Mouse (Mus musculus): Measurements from ENCODE around the gene Arid3b. TPM values are rescaled to one million over a fixed set of nuclear protein-coding genes. Genes with fewer than 3 reads are reported as not detected.
"Not testable (repeated sequence)": the region's sequence is repeated elsewhere in the genome, so short reads cannot be mapped to it uniquely, and the experiment has no call there.

Arid3b gene
- total RNA-seq (2022): 1 to 10 TPM; 3.1 to 6.0 (median 4.4) TPM

DNA sequence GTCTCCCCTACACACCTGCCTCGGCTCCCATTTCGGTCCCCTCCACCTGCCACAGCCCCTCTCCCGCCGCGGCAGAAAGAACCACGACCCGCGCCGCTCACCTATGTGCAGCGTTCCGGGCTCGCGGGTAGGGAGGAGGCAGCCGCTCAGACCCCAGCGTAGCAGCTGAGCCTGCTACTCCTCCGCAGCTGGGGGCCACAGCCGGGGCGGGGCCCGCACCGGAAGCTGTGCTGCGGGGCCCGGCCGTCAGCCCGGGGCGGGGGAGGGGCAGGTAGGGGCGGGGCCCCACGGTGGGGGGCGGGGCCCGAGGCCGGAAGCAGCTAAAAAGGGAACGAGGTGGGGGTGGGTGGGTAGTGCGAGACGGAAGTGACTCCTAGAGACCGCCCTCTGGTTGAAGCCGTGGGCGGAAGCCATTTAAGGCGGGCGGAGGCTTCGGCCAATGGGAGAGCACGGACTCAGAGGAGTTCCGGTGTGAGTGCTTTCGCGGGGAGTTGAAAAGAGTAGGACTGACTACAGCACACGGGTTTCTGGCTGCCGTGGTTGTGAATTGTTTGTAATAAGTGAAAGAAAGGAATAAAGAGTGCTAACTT is at the start of gene Arid3b:
Gene Arid3b (minus strand): TSS at position 213 of the 590 bp plus-strand sequence.
- DNase-seq (ENCODE audit: low spot score in 2 of 2): peak; percentile 84 to 90

DNA sequence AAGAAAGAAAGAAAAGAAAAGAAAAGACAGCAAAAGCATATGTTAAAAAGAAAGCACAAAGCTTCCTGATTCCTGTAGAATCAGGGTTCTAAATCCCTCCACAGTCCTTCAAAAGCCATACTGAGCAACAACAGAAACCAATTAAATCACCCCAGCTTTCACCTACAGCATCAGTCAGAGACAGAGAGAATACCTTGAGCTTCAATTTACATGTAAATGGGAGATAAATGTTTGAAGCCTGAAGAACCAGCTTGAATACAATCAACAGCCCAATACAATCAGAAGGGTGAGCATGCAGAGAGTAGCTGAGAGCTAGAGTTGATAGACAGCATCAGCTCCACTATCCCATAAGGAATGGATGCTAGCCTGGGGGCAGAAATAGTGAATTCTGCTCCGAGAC is 46.8 kb upstream of the Arid3b start:
- DNase-seq (ENCODE audit: low spot score in 2 of 2): no peak

DNA sequence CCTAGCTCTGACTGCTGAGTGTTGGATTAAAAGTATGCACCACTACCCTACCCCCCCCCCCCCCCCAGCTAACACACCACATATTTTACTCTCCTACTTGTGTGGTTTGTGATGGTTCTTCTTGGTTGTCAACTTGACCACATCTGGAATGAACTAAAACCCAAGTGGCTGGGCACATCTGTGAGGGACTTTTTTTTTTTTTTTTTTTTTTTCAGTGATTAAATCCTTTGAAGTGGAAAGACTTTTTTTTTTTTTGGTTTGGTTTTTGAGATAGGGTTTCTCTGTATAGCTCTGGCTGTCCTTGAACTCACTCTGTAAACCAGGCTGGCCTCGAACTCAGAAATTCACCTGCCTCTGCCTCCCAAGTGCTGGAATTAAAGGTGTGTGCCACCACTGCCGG is 45.2 kb upstream of the Arid3b start:
- DNase-seq (ENCODE audit: low spot score in 2 of 2): not testable (repeated sequence)

DNA sequence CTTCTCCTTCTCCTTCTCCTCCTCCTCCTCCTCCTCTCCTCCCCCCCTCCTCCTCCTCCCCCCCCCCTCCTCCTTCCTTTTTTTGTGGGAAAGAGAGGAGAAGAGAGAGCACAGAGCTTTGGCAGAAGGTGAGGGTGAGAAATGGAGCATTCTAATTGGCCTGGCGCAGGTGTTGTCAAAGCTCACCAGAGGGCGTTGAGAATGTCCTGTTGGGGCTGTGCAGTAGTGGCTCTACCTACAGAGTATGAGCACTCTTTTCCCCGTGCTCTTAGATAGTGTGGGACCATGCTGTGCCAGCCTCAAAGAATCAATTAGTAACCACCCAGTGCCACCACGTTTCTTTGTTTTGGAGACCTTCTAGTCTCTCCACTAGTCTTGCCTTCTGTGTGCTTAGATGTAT is 43.7 kb upstream of the Arid3b start:
- DNase-seq (ENCODE audit: low spot score in 2 of 2): no peak

DNA sequence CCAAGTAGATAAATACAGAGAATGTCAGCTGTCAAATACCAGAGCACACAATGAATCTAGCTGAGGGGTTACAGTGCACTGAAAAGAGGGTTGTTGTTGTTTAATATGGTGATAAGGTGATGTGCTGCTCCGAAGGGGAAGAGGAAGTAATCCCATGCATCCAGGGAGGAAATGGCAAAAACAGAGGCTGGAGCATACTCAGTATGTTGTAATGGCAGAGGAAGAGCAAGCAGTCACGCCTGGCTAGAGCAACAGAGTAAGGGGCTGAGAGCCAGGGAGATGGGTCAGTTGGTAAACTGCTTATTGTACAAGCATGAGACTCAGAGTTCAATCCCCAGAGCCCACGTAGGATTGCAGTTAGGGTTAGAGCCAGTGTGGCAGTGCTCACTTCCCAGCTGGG is 42.6 kb upstream of the Arid3b start:
- no peak for DNase-seq (ENCODE audit: low spot score in 2 of 2)

DNA sequence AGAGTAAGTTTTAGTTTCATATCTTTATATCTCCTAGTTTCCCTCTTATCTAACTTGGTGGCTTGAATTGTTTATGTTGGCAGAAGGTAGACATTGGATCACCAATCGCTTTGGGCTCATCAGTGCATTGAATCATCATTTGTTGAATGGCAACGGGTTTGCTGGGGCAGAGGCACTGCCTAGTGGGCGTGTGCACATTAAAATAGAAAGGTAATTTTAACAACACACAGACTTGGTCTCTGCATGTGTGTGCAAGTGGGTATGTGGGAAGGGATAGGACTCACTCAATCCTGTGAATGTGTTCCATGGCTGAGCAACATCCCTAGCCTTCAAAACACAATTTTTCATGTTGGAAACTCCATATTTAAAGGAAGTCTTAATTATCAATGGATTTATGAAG is 38.4 kb upstream of the Arid3b start:
- DNase-seq (ENCODE audit: low spot score in 2 of 2): no peak

DNA sequence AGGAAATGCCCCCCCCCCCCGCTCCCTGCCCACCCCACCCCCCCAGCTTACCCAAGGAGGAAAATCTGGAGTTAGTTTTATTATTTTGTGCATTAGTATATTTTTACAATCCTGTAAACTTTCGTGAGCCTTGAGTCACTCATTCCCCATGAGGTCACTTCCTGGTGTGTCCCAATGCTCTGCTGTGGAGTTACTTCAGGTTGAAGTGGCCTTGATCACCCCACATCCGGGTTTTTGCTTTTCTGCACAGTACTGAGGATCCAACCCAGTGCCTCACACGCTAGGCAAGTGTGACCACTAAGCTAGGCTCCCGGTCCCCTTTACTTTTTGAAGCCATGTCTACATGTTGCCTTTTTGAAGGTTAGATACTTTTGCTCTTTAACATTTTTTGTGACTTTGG is 37.5 kb upstream of the Arid3b start:
- DNase-seq (ENCODE audit: low spot score in 2 of 2): no peak

DNA sequence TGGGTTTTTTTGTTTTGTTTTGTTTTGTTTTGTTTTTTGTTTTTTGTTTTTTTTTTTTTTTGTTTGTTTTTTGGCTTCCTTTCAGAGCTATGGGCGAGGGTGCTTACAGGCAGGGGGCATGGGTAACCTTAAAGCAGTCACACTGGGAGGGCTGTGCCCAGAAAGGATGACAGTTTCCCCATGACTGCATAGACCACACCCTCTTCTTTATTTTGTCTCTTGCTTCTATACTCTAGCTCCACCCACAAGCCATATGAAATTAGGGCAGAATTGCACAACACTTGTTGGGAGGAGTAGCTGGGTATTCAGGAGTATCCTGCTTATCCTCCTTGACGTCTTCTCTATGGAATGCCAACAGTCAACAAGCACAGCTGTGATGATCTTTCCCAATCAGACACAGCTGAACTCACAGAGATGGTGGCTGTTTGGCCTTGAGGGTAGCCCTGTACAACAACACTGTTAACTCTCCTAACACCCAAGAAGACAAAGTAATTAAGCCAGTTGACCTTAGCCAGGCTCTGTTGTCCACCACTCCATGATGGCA is 33.8 kb upstream of the Arid3b start:
- DNase-seq (ENCODE audit: low spot score in 2 of 2): no peak

DNA sequence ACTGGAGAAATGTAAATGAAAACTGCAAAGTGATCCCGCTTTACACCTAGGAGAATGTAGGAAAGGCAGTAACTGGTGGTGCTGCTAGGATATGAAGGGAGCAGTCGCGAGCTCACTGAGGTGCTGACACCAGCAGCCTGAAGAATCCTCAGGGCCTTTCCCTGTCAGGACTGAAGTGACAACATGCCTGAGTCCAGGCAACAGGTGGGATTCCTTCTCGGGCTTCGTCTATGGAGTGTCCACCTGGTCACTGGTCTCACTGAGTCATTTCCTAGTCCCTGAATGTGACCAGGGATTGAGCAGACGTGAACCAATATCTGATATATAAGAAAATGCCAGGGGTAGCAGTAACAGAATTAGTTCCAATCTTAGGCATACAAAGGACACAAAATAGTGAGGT is 32.2 kb upstream of the Arid3b start:
- DNase-seq (ENCODE audit: low spot score in 2 of 2): no peak

DNA sequence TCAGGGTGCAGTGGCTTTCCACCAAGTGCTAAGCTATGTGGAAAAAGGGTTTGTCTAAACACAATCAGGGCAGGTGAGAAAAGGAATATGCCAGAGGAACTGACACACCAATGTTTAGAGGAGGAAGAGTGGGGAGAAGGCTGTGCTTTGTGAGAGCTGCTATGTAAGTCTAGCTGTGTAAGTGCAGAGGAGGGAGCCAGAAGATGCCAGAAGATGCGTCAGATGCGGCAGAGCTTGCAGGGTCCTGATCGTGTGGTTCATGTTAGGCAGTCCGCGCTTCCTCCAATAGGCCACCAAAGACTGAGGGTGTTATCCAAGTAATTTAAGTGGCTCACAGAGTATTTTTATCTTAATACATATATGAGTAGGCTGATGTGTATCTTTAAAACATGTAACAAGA is 31.3 kb upstream of the Arid3b start:
- DNase-seq (ENCODE audit: low spot score in 2 of 2): no peak

DNA sequence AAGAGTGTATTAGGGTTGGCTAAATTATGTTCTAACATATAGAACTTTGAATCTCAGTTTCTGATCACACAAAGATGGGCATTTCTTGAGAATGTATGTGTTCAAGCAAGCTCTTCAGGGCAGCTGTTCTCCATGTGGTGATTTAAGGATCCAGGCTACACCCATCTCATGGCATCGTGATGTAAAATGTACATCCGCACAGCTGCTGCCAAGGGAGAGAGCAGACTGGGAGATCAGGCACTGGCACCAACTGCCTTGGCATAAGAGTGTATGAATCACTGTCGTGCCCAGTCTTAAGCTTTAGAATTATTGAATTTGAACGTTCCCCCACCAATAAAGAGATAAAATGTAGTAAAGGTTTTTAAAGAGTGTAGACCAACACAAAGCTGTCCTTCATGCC is 30.6 kb upstream of the Arid3b start:
- no peak for DNase-seq (ENCODE audit: low spot score in 2 of 2)

DNA sequence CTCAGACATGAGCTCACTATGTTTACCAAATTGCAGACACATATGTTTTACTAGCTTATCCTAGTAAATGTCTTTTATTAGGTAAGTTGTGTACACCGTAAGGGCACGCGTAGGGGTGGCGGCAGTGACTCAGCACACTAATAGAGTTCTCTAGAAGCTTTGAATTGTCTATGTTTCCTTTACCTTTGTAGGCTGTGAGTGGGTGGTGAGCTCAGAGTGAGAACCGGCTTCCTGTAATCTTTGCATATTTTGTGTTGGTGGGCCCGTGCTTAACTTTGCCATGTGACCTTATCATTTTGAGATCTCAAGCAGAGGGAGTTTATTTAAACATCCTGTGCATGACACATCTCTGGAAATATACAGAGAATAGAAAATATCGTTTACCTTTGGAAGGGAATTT is 29.9 kb upstream of the Arid3b start:
- DNase-seq (ENCODE audit: low spot score in 2 of 2): no peak

DNA sequence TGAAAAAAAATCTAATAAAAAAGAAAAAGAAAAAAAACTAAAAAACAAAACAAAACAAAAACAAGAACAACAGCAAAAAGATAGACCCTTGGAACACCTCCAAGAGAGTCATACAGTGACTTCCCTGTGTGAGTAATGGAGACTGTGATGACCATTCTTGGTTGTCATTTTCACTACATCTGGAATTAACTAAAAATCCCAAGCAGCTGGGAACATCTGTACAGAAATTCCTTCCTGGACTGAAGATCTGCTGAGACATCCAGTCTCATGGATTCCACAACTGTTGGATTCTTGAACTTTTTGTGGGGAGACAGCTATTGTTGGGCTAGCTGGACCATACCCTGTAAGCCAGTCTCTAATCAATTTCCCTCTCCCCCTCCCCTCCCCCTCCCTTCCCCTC is 27.7 kb upstream of the Arid3b start:
- DNase-seq (ENCODE audit: low spot score in 2 of 2): no peak

DNA sequence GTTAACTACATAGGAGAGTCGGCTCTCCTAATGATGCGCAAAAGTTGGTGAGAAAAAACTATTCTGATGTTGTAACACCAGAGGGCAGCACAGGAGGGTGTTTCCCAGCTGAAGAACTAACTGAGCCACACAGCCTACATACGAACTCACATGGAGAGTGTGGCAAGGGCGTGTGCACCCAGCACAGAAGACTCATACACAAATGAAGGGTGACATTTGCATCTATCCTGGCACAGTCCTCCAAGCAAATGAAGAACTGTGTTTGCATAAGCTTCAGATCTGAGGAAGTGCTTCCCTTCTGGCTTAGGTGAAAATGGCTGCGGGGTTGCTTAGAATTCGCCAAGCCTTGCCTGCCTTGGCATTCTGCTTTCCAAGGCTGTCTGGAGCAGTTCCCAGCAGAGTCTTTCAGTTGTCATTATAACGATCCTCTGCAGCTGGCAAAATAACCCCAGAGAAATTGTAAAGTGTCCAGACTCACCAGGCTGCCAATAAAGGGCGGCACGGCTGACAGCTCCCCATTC is 25.4 kb upstream of the Arid3b start:
- no peak for DNase-seq (ENCODE audit: low spot score in 2 of 2)

DNA sequence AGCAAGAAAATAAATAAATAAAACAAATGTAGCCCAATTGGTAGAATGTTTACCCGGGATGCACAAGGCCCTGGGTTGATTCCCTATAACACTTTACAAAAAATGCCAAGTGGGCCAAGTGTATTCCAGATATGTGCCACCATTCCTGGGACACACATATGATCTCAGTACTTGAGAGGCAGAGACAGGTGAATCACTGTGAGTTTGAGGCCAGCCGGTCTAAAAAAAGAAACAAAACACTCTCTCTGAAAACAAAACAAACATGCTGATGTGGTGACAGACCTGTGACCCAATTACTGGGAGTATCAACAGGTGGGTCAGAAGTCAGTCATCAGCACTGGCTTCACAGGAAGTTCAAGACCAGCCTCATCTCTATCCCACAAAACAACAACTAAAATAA is 19.9 kb upstream of the Arid3b start:
- DNase-seq (ENCODE audit: low spot score in 2 of 2): no peak

DNA sequence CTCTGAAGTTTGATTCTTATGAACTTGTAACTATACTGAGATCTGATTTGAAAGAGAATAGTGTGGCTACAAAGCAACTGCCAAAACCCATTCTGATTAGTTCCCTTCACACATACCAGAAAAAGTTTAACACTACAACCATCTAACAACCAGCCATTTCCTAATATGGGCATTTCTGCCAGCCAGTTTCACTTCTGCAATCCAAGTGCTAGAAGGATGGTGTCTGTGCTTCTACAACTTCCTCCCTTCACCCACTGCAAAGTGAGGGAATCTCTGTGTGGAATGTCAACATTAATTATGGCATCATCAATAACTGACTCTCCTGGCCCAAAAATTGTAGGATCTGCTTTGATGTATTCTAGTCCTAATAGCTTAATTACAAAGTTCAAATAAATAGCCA is 17.7 kb upstream of the Arid3b start:
- no peak for DNase-seq (ENCODE audit: low spot score in 2 of 2)

DNA sequence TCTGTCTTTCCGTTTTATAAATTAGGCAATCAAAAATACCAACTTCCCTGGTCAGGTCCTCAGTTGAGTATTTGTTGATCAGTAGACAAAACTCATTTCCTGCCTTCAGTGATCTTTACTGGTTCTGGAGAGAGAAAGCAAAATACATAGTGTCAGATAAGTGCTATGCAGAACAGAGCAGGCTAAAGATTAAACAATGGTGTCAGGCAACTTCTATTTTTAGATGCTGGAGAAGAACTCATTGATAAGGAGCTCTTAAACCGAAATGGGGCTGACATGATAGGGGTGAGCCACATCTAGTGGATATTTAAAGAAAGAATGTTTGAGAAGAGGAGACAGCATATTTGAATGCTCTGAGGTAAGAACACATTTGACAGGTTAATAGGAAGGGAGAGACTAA is 2.4 kb upstream of the Arid3b start:
- no peak for DNase-seq (ENCODE audit: low spot score in 2 of 2)

DNA sequence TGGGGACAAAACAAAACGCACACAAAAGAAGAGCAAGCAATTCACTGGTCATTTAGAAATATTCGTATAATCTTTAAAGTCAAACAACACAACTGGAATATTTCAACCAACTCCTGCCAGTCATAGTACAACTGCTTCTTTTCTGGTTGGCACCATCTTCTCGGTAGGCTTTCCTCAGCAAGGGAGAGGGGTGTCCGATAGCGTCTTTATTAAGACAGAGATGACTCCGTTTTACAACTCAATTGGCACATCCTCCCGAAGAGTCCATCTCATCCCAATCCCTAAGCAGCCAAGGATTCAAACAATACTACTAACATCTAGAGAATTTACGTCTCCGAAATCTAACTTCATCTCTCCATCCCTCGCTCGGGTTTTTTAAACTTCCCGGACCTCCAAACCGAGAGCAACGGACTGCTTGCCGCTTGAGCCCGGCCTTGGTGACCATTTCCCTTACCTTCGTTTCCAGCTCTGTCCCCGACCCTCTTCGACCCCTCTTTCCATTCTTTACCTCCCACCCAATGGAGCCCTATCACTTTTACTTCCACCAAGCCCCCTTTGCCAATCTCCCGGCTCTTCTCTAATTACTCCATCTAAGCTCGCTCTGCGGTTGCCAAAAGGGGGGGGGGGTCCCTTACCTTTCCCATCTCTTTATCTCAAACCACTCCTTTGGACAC is 615 bp downstream of the Arid3b start:
- no peak for DNase-seq (ENCODE audit: low spot score in 2 of 2)

DNA sequence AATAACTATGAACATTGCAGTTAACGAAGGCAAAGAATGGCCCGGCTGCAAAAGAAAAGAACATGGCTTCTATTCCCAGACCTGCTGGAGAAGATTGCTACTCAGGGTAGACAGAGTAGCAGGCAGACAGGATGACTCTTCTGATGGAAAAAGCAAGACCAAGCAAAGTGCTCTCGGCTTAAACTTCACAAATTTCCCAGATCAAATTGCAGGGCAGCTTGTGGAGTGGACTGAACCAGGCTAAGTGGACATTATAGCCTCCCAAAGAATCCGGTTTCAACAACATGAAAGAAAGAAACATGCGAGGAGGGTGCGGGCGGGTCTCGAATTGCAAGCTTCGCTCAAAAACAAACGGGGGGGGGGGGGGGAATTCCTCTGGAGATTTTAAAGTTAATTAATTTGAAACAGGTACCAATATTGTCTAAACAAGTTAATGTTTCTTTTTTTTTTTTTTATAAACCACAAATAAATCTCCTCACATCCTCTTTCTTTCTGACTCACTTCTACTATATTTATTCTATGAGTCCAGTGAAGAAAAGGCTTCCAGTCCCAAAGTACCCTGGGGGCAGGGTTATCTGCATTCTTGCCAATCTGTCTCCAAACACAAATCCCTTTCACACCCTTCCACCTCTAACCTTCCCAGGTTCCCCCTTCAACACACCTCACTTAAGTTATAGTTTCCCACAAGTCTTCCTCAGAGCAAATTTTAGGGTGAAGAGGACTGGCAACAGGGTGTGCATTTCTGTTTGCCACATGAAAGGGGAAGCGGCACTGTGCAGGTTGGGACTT is 1.8 kb downstream of the Arid3b start:
- DNase-seq (ENCODE audit: low spot score in 2 of 2): no peak

DNA sequence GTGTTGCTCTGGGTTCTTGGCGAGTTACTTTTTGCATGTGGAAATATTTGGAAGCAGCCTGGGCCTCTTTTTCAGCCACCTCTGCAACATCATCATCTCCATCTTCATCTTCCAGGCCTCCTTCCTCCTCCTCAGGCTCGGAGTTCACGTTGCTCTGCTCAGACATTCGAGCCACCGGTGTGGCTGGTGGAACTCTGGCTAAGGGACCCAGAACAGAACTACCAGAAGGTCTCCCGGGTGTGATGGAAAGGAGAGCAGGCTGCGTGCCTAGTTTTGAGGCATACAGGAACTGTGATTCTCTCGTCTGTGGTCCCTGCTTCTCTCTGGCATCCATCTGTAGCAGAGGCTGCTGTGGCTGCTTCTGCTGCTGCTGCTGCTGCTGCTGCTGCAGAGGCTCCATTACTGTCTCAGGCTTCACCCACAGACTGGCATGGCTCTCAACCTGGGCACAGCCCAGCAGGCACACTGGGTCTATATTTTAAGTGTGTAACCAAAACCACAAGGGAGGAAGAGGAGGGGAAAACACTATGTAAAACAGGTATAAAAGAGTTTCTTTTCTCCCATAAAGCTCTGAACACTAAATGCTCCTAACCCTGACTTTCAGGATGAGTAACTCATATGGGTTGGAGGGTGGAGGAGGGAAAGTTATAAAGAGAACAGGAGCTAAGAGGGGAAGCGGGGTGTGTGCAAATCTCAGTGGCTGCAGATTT is 2.7 kb downstream of the Arid3b start:
- DNase-seq (ENCODE audit: low spot score in 2 of 2): no peak

DNA sequence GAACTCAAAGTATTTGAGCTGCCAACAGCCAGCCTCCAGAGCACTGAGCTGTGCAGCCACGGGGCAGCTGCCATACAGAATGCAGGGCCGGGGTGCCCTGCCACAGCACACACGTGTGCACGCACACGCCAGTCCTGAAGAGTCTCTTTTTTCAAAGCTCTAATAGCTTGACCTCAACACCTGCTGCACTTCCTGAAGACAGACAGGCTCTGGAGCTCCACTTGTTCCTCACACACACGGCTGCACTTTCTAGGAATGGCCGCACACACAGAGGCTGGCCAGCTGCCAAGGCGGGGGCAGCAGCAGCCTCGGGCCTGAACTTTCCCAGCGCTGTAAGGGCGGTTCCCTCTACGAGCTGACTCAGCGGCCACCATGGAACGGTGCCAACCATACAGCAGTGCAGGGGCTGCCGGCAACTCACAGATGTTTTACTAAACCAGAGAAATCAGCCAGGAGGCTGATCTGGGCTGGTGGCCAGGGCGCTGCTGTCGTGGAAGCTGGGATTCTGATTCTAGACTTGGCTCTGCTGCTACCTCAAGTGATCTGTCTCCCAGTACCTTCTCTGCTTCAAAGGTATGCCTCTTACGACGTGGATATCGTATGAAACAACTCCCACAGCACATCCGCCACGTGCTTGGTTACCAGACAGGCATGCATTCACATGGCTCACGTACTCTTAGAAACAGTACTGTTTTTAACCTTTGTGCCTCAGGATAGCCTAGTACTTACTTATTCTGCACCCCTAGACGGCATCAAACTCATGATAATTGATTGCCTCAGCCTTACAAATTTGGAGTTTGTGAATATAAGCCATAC is 5.1 kb downstream of the Arid3b start:
- peak; percentile 82 to 89 for DNase-seq (ENCODE audit: low spot score in 2 of 2)
